ENCODE assay signal across 15 mouse cellular contexts in genomic region chr8:126814427-126814826, GRCm38 (mm10).
"Had no signal": no experiment of that assay in that cellular context is flagged by ENCODE, and none has a peak within 500 bp of the region (broad histone marks: within the 10 kb centered on the region; RNA-seq: fewer than 3 reads in every experiment).

No protein-coding gene starts in this region.

- H3K36me3 ChIP-seq: kidney, embryonic 15.5 days; limb, embryonic 15.5 days; lung, embryonic 15.5 days; midbrain, embryonic 13.5 days; neural tube, embryonic 15.5 days had no signal

- H3K4me1 ChIP-seq: lung, embryonic 15.5 days; midbrain, embryonic 13.5 days; neural tube, embryonic 15.5 days had no signal

- H3K27me3 ChIP-seq: kidney, embryonic 15.5 days; limb, embryonic 15.5 days; lung, embryonic 15.5 days; neural tube, embryonic 15.5 days had no signal

- H3K9me3 ChIP-seq: limb, embryonic 15.5 days; neural tube, embryonic 15.5 days had no signal

- H3K4me2 ChIP-seq: kidney, embryonic 15.5 days; limb, embryonic 15.5 days; liver, embryonic 13.5 days; lung, embryonic 15.5 days; midbrain, embryonic 13.5 days; neural tube, embryonic 15.5 days had no signal

- DNase-seq: kidney, adult 18-20 months; kidney, postnatal 14 days; liver, embryonic 13.5 days; liver, postnatal 0 days; lung, postnatal 14 days; right cerebral cortex, postnatal 4 days; thymus, postnatal 14 days had no signal

- H3K27ac ChIP-seq: kidney, embryonic 15.5 days; left cerebral cortex, adult 2 months; limb, embryonic 15.5 days; liver, embryonic 13.5 days; lung, embryonic 15.5 days; midbrain, embryonic 13.5 days; neural tube, embryonic 15.5 days had no signal

- H3K4me3 ChIP-seq: kidney, embryonic 15.5 days; left cerebral cortex, adult 2 months; limb, embryonic 15.5 days; liver, embryonic 13.5 days; lung, embryonic 15.5 days; megakaryocyte, embryonic 14.5 days; midbrain, embryonic 13.5 days; myocyte; neural tube, embryonic 15.5 days had no signal

- ATAC-seq: liver, postnatal 0 days; midbrain, embryonic 13.5 days had no signal

- H3K9ac ChIP-seq: kidney, embryonic 15.5 days; limb, embryonic 15.5 days; liver, embryonic 13.5 days; liver, postnatal 0 days; lung, embryonic 15.5 days; midbrain, embryonic 13.5 days; neural tube, embryonic 15.5 days had no signal
